Mouse (Mus musculus) R1 (cell line): ENCODE data around the gene Lag3.
A peak's percentile ranks its signal among the peaks of the same experiment; 100 is the strongest.

ENCODE experiments used
- DNase-seq: peaks from one replicate; pipeline ENCODE4 v3.0.0-alpha.2; 2018; ENCODE audit warnings: low read depth, low spot score

Lag3 gene

DNA sequence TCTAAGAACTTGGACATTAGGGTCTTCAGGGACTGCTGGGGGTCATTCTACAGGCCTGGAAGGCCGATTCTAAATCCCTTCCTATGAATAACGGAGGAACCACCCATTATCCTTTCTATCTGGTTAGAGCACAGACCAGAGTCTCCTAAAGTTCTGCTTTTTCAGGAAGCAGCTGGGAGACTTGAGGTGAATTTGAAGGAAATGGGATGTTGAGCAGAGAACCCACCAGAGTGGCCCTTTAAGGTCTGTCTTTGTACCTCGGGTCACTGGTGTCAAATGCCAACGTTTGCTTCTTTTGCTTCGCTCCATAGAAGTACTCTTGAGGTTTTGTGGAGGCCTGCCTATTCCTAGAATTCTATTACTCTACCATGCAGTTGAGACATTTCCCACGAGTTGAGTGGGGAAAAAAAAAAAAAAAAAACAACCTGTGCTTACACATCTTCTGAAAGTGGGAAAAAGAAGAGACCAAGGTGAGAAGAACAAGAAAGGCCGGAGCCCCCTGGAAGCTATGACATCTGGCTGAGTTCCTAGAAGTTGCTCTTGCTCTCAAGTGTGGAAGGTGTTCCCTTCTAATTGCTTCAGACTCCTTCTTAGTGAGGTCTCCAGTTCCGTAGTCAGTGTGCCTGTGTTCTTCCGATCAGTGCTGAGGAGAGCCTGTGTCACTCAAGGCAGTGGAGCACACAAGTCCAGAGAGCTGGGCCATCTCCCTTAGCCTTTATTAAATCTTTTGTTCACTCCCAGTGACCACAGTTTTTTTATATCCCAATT is 9.0 kb upstream of the Lag3 start:
- DNase-seq: no peak

DNA sequence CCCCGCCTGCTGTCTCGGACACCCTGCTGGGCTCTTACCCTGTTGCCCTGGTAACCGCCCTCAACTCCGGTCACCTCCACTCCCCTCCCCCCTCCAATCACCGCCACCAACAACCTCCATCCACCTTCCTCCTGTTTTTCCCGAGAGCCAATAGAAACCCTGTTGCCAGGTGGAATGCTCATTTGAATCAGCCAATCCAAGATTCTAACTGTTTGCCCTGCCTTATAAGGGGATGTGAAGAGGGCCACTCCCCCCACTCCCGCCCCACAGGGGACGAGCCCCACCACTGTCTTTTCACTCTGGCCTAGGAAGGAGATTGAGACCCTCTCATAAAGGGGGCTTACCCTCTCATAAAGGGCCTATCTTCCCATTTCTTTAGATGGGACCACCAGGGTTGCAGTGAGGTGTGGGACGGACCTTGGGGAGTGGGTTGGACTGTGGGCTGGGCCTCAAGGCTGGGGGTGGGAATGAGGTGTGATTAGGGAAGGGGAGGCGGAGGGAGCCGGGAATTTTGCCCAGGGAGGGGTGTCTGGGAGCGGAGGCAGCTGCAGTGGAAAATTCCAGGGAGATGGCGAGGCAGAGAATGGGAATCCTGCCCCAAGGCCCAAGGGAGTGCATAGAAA is 8.3 kb upstream of the Lag3 start, which contains the start of gene Ptms:
TSS of gene Ptms (minus strand) at position 409 of the 623 bp plus-strand sequence.
- peak; percentile 100 for DNase-seq

DNA sequence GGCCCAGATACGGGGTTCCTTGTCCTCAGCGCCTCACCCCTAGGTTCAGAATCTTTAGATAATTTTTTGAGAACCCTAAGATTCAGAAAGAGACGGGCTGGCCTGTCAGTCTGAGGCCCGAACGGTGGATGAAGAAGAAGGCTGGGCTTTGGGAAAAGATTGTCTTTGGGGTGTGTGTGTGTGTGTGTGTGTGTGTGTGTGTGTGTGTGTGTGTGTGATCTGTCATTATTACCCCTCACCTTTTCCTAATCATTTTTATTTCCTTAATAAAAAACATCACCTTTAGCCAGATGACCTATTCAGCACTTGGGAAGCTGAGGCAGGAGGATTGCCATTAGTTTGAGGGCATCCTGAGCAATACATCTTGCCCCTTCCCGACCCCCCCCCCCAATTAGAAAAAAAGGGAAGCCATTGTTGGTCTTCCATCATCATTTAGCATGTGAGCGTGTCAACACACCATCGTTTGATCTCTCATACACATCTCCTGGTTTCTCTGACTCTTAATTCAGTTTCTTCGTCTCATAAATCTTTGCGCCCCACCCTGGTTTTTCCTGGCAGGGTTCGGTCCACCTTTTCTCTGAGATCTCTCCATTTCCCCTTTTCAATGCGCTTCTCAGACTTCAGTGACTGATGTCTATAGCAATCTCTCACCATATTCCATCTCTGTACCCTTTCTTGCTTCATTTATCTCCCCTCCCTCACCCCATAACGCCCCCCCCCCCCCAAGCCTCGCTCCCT is 7.6 kb upstream of the Lag3 start:
- no peak for DNase-seq

DNA sequence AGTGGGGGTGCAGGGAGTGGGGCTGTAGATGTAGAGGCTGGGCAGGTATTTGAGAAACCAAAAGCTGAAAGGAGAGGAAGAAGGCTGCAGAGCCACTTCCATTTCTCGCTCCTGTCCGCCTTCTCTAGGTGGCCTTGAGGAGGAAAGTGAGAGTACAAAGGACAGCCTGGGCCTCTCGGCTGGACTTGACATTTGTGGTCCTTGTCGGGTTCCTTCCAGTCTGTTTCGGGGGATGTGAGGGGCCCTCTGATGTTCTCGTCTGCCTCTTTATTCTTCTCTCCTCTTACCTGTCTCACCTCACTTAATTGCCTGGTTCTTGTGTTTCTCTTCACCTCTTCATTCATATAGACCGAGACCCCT is 6.8 kb upstream of the Lag3 start:
- no peak for DNase-seq

DNA sequence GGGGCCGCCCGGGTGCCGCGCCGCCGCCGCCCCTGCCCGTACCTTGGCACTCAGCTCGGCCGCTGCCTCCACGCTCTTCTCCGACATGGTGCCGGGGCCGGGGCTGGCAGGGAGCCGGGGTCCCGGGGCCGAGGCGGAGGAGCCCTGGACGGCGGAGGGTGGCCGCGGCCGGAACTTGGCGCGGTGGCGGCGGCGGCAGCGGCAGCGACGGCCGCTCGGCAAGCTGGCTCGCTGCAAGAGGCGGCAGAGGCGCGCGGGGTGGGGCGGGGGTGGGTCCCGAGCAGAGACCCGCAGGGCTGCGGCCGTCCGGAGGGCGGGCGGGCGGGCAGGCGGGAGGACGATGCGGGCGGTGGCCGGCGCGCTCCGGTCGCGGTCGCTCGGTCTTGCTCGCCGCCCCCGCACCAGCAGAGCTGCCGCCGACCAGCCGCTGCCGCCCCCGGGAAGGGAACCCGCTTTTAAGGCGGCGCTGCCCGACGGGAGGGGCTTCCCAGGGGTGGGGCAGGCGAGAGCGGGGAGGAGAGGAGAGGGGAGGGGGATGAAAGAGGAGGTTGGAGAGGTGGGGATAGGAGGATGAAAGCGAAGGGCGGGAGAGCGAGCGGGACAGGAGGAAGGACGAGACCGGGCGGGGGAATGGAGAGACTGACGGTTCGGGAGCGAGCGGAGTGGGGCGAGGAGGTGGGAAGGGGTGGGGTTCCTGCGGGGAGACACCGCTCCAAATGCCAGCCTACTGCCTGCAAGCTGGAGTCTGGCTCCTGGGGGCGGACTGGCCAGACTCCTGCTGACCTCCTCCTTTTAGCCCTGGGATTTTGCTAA is 6.2 kb upstream of the Lag3 start:
- peak; percentile 97 for DNase-seq

DNA sequence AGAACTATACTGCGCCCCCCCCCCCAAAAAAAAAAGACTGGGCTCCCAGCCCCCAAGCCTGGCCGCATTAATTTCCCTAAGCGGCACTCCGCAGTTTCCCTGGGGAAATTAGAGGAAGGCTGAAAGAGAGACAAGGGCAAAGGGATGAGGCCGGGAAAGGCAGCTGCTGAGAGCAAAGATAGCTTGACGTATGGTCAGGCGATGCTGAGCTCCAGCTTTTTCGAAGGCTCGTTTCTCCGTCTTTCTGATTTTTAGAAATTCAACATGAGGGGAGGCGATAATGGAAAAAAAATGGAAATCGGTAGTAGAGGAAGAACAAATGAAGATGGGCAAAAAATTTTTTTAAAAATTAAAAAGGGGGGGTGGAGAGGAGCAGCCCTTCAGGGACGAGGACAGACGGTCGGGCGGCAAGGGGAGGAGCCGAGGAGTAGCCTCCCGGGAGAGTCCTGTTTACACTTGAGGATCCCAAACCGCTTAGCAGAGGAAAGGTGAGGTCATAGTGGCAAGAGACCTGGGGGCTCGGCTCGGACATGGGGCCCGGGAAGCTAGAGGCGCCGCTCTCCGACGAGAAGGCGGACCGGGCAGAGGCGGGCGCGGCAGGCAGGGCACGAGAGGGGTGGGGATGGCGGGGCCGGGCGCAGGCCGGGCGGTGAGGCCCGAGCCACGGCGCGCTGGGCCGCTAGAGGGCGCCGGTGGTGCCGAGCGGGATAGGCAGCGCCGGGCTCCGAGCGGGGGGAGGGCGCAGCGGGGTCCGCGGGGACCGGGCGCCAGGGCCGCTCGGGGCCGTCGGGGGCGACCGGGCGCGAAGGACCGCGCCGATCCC is 5.4 kb upstream of the Lag3 start:
- DNase-seq: peak; percentile 68

DNA sequence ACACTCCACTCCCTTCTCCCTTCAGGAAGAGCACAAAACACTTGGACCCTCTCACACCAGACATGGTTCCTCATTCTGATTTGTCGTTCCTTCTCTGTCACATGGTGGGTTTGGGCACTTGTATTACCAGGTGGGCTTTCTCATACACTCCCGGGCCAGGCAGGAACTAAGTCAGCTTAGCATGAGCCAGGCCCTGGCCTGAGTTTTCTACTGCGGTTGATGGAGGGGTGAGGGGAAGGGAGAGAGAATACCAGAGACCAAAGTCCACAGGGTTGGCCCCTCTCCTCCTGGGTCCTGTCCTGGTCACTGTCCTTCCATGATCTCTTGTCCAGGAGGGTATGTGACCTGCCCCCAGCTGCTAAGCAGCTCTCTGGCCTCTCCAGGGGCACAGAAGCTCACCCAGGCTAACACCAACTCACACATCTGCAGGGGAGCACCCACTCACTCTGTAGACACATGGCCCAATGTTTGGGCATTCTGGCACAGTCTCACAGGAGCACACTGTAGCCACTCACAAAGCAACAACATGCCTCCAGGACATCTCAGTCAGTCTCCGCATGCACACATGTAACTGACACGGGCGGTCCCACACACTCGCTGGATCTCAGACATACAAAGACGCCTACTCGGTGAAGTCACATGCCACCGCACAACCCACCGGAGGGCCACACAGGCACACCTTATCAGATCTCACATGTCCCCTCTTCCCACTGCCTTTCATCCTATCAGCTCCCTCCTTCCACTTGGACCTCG is 4.6 kb upstream of the Lag3 start:
- no peak for DNase-seq

DNA sequence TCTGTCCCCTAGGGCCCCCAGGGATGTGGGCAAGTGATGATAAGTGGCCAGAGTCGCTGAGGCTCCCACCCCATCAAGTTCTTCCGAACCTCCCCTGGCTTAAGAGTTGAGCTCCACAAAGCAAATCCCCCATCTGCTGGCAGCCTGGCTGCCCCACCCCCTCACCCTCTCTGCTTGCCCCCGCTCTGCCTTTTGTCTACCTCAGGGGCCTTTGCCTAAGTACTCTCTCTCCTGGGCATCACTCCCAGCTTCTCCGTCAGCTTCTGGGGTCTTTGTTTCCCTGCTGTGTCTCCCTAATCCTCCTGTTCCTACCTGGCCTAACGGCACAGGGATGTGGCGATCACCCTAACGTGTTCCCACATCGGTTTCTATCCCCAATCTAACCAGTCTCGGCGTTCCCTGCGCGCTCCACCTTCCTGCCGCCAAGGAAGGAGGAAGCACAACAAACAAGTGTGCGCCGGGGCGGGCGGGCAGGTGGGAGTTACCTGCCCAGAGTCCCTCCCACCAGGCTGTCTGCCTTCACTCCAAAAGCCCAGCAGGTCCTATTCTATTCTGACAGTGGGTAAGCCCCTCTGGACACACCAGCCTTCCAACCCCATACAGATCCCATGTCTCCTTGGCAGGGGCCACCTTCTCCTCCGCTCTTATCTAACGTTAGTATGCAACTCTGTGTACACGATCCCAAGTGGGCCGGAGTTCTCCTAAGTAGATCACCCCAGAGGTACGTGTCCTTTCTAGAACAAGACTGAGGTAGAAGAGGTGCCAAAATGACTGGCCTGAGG is 3.8 kb upstream of the Lag3 start:
- peak; percentile 83 for DNase-seq

DNA sequence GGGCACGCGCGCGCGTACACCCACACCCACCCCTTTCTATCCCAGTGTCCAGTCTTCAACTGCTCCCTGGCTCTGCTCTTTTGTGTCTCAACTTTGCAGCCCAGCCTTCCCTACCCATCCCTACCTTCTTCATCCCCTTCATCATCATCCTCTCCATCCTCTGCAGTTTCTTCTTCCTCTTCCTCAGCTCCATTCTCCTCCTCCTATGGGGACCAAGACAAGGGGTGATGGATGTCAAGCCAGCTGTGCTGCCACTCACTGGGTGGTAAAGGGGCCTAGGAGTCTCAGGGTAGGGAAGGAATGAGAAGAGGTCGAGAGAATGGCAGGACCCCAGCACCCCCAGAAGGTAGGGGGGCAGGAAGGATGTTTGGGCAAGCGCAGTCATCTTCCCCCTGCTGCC is 3.0 kb upstream of the Lag3 start:
- DNase-seq: no peak

DNA sequence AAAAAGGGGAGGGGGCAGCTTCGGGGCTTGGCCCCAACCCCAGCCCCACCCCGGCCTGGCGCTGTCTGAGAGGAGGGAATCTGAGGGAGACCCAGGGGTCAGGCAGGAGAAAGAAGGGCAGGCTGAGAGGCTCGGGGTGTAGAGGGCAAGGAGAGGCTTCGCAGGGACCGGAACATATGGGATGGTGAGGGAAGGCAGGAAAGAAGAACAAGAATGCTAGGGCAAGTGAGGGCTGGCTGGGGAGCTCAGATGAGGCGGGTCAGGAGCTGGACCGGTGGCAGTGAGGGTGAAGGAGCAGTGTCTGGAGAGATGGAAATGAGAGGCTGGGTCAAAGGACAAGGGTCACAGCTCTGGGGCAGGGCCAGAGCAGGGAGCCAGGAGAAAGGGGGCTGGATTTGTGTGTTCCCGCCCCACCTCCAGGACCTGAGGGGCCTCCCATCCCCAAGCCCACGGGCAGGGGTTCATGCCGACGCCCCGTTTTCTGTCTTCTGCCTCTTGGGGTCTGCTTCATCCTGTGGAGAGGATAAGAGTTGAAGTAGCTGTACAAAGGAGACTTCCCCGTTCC is 2.3 kb upstream of the Lag3 start:
- DNase-seq: no peak

DNA sequence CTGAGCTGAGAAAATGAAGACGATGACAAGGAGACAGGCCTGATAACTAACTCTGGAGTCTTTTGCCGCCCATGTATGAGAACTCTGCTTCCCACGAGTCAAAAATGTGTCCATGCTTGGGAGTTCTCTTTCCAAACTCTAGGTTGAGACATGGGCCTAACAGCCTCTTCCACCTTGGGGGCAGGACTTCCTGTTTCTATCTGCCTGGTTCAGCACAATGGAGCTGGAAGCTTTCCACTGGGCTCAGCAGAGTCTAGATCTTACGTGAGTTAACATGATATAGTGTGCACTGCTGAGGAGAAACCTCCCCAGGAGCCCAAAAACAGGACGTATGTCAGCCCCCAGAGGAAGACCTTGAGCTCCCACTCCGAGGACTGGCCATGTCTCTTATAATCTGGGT is 1.7 kb upstream of the Lag3 start:
- no peak for DNase-seq

DNA sequence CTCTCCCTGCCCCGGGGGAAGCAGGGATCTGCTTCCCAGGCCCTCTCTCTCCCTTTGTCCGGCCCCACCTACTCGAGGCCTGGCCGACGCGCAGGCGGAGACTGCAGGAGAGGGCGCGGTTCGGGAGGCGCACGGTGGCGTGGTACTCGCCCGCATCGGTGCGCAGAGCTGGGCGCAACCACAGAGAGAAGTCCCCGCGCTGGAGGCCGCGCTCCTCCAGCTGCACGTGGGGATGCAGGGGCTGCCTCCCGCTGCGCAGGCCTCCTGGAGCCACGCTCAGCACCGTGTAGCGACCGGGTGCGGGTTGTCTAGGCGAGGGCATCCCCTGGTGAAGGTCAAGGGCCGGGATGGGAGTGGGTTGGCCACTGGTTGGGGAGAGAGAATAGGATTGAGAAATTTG is 1.5 kb downstream of the Lag3 start:
- DNase-seq: peak; percentile 68

DNA sequence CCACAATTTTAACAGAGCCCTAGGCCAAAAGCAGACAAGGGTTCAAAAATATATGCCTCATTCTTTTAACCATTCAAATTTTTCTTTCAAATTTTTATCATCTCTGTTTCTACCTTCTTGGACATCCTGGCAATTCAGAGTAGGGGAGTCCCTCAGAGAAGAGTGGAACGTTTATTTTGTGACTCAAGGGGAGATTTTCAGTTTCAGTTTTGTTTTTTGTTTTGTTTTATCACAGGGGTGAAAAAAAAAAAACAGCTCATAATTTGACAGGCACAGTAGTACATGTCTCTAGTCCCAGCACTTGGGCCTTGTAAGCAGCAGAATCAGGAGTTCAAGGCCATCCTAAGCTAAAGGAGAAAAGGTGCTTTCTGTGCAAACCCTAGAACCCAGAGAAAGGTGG is 3.7 kb downstream of the Lag3 start:
- DNase-seq: no peak

DNA sequence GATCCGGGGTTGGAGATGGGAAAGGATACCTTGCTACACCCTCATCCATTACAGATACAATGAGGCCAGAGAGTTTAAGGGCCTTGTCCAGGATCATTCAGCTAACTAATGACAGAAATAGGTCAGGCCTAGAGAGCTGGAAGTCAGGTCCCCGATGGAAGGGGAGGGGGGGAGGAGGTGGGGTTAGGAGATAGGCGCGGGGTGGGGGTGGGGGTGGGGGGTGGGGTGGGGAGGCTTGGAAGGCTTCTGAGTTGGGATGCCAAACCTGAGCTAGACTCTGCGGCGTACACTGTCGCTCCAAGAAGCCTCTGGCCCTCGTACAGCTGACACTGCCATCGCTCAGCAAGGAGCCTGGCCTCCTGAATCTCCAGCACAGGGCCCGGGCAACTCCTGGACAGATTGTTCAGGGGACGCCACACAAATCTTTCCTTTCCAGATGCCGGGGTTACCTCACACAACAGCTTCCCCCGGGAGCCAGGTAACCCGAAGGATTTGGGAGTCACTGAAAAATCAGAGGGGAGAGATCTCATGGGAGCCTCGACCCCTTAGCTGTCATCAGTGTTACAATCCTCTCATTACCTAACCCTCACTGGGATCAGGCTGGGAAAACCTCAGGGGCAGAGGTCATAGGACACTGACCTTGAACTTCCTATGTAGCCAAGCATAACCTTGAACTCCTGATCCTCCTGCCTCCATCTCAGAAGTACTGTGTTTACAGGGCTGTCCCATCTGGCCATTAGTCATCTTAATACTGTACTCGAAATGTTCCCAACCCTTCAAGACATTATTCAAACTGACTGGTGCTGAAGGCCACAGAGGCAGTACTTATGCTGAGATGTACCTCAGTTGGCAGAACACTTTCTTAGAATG is 6.3 kb downstream of the Lag3 start:
- DNase-seq: peak; percentile 58

DNA sequence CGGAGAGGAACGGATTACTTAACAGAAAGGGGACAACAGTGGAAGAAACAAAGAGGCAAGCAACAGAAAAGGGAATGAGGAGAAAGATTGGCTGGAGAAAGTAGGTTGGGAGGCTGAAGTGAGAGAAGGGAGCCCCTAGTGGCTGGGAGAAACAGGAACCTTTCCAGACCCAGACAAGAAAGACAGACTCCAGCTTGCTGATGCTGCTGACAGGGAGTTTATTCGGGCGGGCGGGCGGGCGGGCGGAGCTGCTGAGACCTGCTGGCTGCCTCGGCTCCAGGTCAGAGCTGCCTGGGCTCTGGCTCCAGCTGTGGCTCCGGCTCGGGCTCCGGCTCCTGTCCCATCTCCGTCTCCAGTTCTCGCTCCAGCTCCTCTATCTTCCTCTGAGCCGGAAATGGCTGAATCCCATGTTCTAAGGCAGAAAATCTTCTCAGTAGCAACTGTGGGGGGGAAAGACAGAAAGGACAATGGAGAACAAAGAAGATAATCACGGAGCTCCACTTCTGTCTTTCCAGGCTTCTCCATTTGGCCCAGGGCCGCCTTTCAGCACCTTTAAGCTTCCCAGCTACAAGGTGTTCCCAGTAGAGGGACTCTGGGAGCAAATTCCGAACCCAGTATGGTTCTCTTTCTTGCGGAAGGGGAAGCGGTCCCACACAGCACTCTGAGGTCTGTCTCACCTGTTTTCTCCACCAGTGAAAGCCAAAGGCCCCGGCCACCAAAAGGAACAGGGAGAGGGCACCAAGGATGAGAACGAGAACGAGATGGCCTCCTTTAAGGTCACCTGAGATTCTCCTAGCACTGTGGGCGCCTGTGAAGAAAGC is 7.1 kb downstream of the Lag3 start:
- peak; percentile 95 for DNase-seq

DNA sequence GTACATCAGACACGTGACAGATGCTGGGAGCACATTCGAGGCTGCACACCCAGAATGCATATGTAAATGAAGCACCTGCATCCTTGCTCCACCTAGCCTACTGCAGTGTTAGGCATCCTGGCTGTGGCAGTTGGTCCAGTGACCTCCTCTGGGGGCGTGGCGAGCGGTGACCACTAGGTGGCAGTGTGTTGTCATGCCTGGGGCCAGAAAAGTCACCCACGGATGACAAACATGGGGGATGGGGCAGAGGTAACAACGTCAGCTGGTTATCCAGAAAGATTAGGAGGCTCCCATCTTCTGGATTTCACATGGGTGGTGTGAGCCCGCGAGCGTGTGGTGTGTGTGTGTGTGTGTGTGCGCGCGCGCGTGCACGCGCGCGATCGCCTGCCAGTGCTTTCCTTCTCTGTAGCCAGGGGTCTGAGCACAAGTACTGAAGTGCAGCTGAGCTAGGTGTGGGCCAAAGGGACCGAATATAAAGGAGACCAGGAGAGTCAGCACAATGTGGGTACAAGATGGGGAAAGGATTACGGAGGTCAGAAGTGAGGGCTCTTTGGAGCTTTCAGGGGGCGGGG is 7.8 kb downstream of the Lag3 start:
- DNase-seq: peak; percentile 97

DNA sequence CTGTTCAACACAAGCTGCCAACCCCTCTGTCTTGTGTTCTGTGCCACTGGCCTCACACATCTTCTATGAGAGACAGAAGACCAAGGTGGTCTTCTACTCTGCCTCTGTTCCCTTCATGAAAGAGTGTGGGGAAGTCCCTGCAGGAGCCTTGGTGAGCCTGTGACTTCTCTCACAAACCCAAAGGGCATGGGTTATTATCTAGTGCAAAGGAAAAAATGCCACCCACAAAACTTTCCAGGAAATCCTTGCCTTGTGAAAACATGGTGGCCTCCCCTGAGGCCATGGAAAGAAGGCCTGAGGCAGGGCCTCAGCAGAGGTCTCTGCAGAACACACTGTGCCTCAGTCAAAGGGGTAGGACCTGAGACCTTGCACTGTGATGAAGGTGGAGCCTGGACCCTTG is 9.7 kb downstream of the Lag3 start:
- no peak for DNase-seq
